Comparison of ENCODE assay signal across 10 mouse cellular contexts in genomic region chr10:61394476-61395136, GRCm38 (mm10). TPM values are rescaled to one million over a fixed set of nuclear protein-coding genes. Genes with fewer than 3 reads are reported as not detected.
DNase-seq lines count a peak whose midpoint lies in the region; ATAC-seq and TF ChIP-seq lines count a peak whose summit lies in the region.
"Had no signal": no experiment of that assay in that cellular context is flagged by ENCODE, and none has a peak within 500 bp of the region (broad histone marks: within the 10 kb centered on the region; RNA-seq: fewer than 3 reads in every experiment).

No protein-coding gene starts in this region.

- TF ChIP-seq CTCF in left cerebral cortex, adult 2 months (IDR thresholded peaks at IDR 0.05), result no peak

- H3K9me3 ChIP-seq in heart, embryonic 15.5 days (replicated peaks), result no peaks in the 10 kb centered on the region
- no peaks in the 10 kb centered on the region for H3K9me3 ChIP-seq in stomach, embryonic 14.5 days (ENCODE audit: control insufficient read depth, low read depth, low read length)

- no peaks in the 10 kb centered on the region for H3K27me3 ChIP-seq in heart, embryonic 15.5 days
- no peaks in the 10 kb centered on the region for H3K27me3 ChIP-seq in stomach, embryonic 14.5 days (ENCODE audit: control insufficient read depth, insufficient read depth, low read length)

- 16% methylated on average over 9 of the region's 9 CpGs for WGBS in heart, embryonic 15.5 days
- WGBS in stomach, embryonic 14.5 days, result 15% methylated on average over 9 of the region's 9 CpGs

- DNase-seq in heart, adult 8-10 months (ENCODE audit: low spot score), result no peak
- DNase-seq in lung, postnatal 36 days, result peak; percentile 46
- no peak for DNase-seq in lung, postnatal 10 days
- peak; percentile 31 for DNase-seq in brain, adult 2 months (ENCODE audit: low read depth, low spot score)
- DNase-seq in layer of hippocampus, postnatal 25 days (ENCODE audit: extremely low spot score in 1 of 2, low spot score in 1 of 2), result no peak
- DNase-seq in left cerebral cortex, adult 2 months (ENCODE audit: extremely low spot score in 1 of 2, low spot score in 2 of 2), result no peak
- DNase-seq: kidney, postnatal 10 days had no signal

- H3K27ac ChIP-seq in heart, embryonic 15.5 days, result peak overlapping the region; percentile 10; the same call in 1 of the 2 replicates
- H3K27ac ChIP-seq in stomach, embryonic 14.5 days (ENCODE audit: low read length), result no peak overlapping the region
- H3K27ac ChIP-seq in left cerebral cortex, adult 2 months, result no peak overlapping the region

- H3K9ac ChIP-seq in heart, embryonic 15.5 days, result no peak overlapping the region; the same call in 1 of the 2 replicates
- H3K9ac ChIP-seq in stomach, embryonic 14.5 days (replicated peaks; ENCODE audit: low read depth, low read length), result 0 out of 2 replicates have a peak overlapping the region, but pooled peaks have one; percentile 14

- H3K4me2 ChIP-seq in heart, embryonic 15.5 days, result peak overlapping the region; percentile 9; the same call in 1 of the 2 replicates
- H3K4me2 ChIP-seq in stomach, embryonic 14.5 days (replicated peaks; ENCODE audit: low read depth, low read length), result 0 out of 2 replicates have a peak overlapping the region, but pooled peaks have one; percentile 23

- ATAC-seq in heart, embryonic 15.5 days (replicated peaks; ENCODE audit: insufficient number of reproducible peaks, insufficient read depth, low FRiP score, low read depth), result peak; percentile 37; the same call in 1 of the 2 replicates
- peak; percentile 43; the same call in 1 of the 2 replicates for ATAC-seq in stomach, embryonic 14.5 days (ENCODE audit: insufficient number of reproducible peaks, insufficient read depth, low FRiP score, low read depth)

- no peak overlapping the region for H3K4me3 ChIP-seq in heart, embryonic 15.5 days
- no peak overlapping the region for H3K4me3 ChIP-seq in stomach, embryonic 14.5 days (ENCODE audit: low read depth, low read length)
- H3K4me3 ChIP-seq in left cerebral cortex, adult 2 months, result no peak overlapping the region
- H3K4me3 ChIP-seq: megakaryocyte, embryonic 14.5 days had no signal

- intact Hi-C loops in left cerebral cortex, adult 2 months (cut with DNase I), result loop anchor here (5.0 kb wide), 1 partner anchor 192 kb away; no protein-coding TSS in a partner anchor

- H3K36me3 ChIP-seq in heart, embryonic 15.5 days, result no peaks in the 10 kb centered on the region
- no peaks in the 10 kb centered on the region for H3K36me3 ChIP-seq in stomach, embryonic 14.5 days (ENCODE audit: control insufficient read depth, insufficient read depth, low read length)

- peaks cover 18% of the 10 kb centered on the region for H3K4me1 ChIP-seq in heart, embryonic 15.5 days (replicated peaks)
- H3K4me1 ChIP-seq in stomach, embryonic 14.5 days (ENCODE audit: control insufficient read depth, insufficient read depth, low read length), result peaks cover 6% of the 10 kb centered on the region; the same call in 1 of the 2 replicates

RNA-seq across cellular contexts. Expression of gene Pald1, which starts 11.3 kb away (rescaled TPM):
- 21.8 and 25.9 TPM in 2 replicates for polyA plus RNA-seq in heart, embryonic 15.5 days (2015; fragmentation: Nextera tagmentation; extraction: Ambion mirVana)
- 10 to 100 TPM; 11.3 to 21.8 (median 12.9) TPM for total RNA-seq in heart, adult 8-10 months (2022)
- polyA plus RNA-seq in stomach, embryonic 14.5 days (2014; fragmentation: Nextera tagmentation; extraction: Ambion mirVana), result 14.8 and 16.5 TPM in 2 replicates
- 10 to 100 TPM; 15.2 to 20.0 TPM for total RNA-seq in layer of hippocampus, postnatal 25 days (2021)
- 1 to 10 TPM; 8.1 to 8.3 TPM for total RNA-seq in left cerebral cortex, adult 2 months (2021)

RNA-seq across cellular contexts. Expression of gene Nodal, which starts 23.2 kb away (rescaled TPM):
- polyA plus RNA-seq in heart, embryonic 15.5 days (2015; fragmentation: Nextera tagmentation; extraction: Ambion mirVana), result 0.09 TPM in 2 replicates
- under 1 TPM in 1 of 4 experiments, not detected in 3; 0.11 TPM for total RNA-seq in heart, adult 8-10 months (2022)
- 0.27 TPM in 1 of 2 replicates, not detected in the other for polyA plus RNA-seq in stomach, embryonic 14.5 days (2014; fragmentation: Nextera tagmentation; extraction: Ambion mirVana)
- under 1 TPM; 0.25 to 0.28 TPM for total RNA-seq in layer of hippocampus, postnatal 25 days (2021)
- not detected for total RNA-seq in left cerebral cortex, adult 2 months (2021)

RNA-seq across cellular contexts. Expression of gene Eif4ebp2, which starts 57.9 kb away (rescaled TPM):
- polyA plus RNA-seq in heart, embryonic 15.5 days (2015; fragmentation: Nextera tagmentation; extraction: Ambion mirVana), result 50.6 and 63.6 TPM in 2 replicates
- 10 to 100 TPM; 59.5 to 77.7 (median 70.8) TPM for total RNA-seq in heart, adult 8-10 months (2022)
- 52.0 and 52.8 TPM in 2 replicates for polyA plus RNA-seq in stomach, embryonic 14.5 days (2014; fragmentation: Nextera tagmentation; extraction: Ambion mirVana)
- 10 to 100 TPM; 49.2 to 51.1 TPM for total RNA-seq in layer of hippocampus, postnatal 25 days (2021)
- total RNA-seq in left cerebral cortex, adult 2 months (2021), result 10 to 100 TPM; 45.2 to 47.5 TPM

Comparison
In these comparisons a context has a peak if more than half of its experiments do, and no peak if none do; other contexts are left out.
1. DNase-seq: peak in lung, postnatal 36 days (single experiment) and brain, adult 2 months (single experiment); none in heart, adult 8-10 months (single experiment), lung, postnatal 10 days (single experiment), layer of hippocampus, postnatal 25 days (0 of 2) and left cerebral cortex, adult 2 months (0 of 2).